In the genomic region with DNA sequence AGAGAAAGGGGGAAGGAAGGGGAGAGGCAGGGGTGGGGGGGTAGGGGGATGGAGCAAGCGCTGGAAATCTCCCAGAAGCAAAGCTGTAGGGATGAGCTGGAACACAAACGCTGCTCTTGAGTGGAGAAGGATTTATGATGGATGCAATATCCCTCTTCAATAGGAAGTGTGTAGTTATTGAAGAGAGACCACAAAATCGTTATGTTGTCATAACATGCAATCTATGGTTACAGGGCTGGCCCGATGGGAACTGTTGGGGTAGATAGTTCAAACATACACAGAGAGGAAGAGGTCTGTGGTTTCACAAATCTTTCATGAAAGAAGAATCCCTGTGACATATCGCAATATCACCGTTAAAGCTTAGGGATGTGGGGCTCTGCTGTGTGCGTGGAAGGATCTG, we compare ENCODE assay signal across 13 mouse cellular contexts.
"Had no signal": no experiment of that assay in that cellular context is flagged by ENCODE, and none has a peak within 500 bp of the region (broad histone marks: within the 10 kb centered on the region; RNA-seq: fewer than 3 reads in every experiment).

No protein-coding gene starts in this region.

- H3K4me3 ChIP-seq: kidney, embryonic 15.5 days; left cerebral cortex, adult 2 months; liver, embryonic 13.5 days; midbrain, embryonic 12.5 days had no signal

- ATAC-seq: midbrain, embryonic 16.5 days had no signal

- H3K4me1 ChIP-seq: liver, embryonic 13.5 days had no signal

- H3K36me3 ChIP-seq: kidney, embryonic 15.5 days; liver, embryonic 13.5 days; midbrain, embryonic 12.5 days had no signal

- H3K9me3 ChIP-seq: kidney, embryonic 15.5 days; liver, embryonic 13.5 days; midbrain, embryonic 12.5 days had no signal

- H3K9ac ChIP-seq: kidney, embryonic 15.5 days; liver, embryonic 13.5 days; midbrain, embryonic 12.5 days had no signal

- DNase-seq: kidney, adult 2 months; kidney, postnatal 14 days; liver; liver, embryonic 13.5 days; lung, adult 18-20 months; lung, postnatal 36 days; right cerebral cortex, adult 18-20 months; thymus, adult 18-20 months; thymus, postnatal 25 days had no signal

- H3K27ac ChIP-seq: kidney, embryonic 15.5 days; left cerebral cortex, adult 2 months; liver, embryonic 13.5 days; midbrain, embryonic 12.5 days had no signal

- H3K4me2 ChIP-seq: kidney, embryonic 15.5 days; liver, embryonic 13.5 days; midbrain, embryonic 12.5 days had no signal

- H3K27me3 ChIP-seq: kidney, embryonic 15.5 days; liver, embryonic 13.5 days; midbrain, embryonic 12.5 days had no signal
